Mouse (Mus musculus): Measurements from ENCODE around the gene Atp5s. TPM values are rescaled to one million over a fixed set of nuclear protein-coding genes. Genes with fewer than 3 reads are reported as not detected.
A peak's percentile ranks its signal among the peaks of the same experiment; 100 is the strongest.

Gene Atp5s
- polyA plus RNA-seq, 1 experiment from 2014 or later = 18.0 TPM

DNA sequence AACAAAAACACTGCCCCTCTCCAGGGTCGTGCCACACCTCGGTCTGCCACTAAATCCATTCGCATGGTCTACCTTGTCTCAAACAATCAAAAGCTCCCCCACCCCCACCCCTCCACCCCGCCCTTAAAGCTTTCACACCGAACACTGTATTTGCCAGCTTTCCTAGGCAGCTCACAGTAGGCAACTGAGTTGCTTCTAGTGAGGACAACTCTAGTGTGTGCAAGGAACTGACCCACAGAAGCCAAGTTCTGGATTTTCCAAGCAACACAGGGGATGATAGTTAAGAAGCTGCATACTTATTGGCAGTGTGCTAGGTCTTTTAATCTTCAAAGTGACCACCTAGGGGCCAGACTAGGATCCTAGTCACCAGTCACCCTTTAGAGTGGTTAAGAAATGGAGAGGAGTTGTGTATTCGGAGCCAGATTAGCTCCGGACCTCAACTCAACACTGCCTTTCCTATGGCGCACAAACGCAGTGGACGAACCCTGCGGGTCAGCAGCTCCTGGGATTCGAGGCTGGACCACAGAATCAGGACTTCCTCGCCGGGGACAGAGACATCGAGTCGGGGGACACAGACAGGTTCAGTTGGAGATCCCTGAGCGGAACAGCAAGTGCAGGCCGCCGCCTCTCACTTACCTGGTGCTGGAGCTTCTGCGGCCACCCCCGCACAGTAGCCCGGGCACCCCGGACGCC, 586 bp upstream of the Atp5s start:
- Histone ChIP-seq H3K4me3 (ENCODE audit: low read depth, low read length) (peak overlapping the region; percentile 70), H3K4me2 (peak overlapping the region; percentile 95), H3K9me3 (ENCODE audit: control insufficient read depth, low read length) (peaks cover 8% of the 10 kb centered on the region; the same call in 1 of the 2 replicates), H3K36me3 (ENCODE audit: control insufficient read depth, insufficient read depth, low read length) (peaks cover 11% of the 10 kb centered on the region; the same call in 1 of the 2 replicates), H3K27ac (ENCODE audit: low read depth, low read length) (no peak overlapping the region), H3K27me3 (ENCODE audit: control insufficient read depth, insufficient read depth, low read length) (no peaks in the 10 kb centered on the region), H3K4me1 (ENCODE audit: control insufficient read depth, insufficient read depth, low read length) (peaks cover 8% of the 10 kb centered on the region; the same call in 1 of the 2 replicates), H3K9ac (ENCODE audit: low read length) (peak overlapping the region; percentile 74)
- ATAC-seq (ENCODE audit: low FRiP score) (no peak; the same call in 1 of the 2 replicates), DNase-seq (ENCODE audit: low spot score, missing footprints) (peak; percentile 96)
- 5% methylated on average over 24 of the region's 24 CpGs for WGBS

GRCm38 (mm10) chr12:69729246-69729645, 4.5 kb downstream of the Atp5s start:
- no peak for DNase-seq (ENCODE audit: low spot score, missing footprints)
- Histone ChIP-seq H3K27ac (ENCODE audit: low read depth, low read length) (no peak overlapping the region), H3K4me3 (ENCODE audit: low read depth, low read length) (no peak overlapping the region), H3K9me3 (ENCODE audit: control insufficient read depth, low read length) (no peaks in the 10 kb centered on the region), H3K36me3 (ENCODE audit: control insufficient read depth, insufficient read depth, low read length) (no peaks in the 10 kb centered on the region), H3K9ac (ENCODE audit: low read length) (no peak overlapping the region), H3K4me2 (no peak overlapping the region), H3K27me3 (ENCODE audit: control insufficient read depth, insufficient read depth, low read length) (no peaks in the 10 kb centered on the region), H3K4me1 (ENCODE audit: control insufficient read depth, insufficient read depth, low read length) (peaks cover 5% of the 10 kb centered on the region; the same call in 1 of the 2 replicates)
- WGBS = 83% methylated on average over 1 of the region's 1 CpGs
- no peak for ATAC-seq (ENCODE audit: low FRiP score)

DNA sequence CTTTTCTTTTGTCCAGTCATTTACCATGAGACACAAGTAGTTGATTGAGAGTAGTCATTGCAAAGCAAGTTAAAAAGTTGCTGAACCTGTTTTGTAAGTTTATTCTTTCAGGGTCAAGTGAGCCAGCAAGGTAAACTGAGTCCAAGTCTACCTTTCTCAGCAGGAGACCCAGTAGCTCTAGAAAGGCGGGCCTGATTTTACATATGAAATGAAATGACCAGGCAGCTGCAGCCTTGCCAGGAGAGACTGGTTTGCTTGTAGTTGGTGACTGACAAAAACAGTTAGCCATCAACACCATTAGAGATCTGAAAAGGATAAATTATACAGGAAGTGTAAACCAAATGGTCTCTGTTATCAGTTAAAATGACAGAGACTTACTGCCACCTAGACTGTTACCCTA, 5.6 kb downstream of the Atp5s start:
- Histone ChIP-seq H3K9me3 (ENCODE audit: control insufficient read depth, low read length) (no peaks in the 10 kb centered on the region), H3K4me1 (ENCODE audit: control insufficient read depth, insufficient read depth, low read length) (peaks cover 3% of the 10 kb centered on the region; the same call in 1 of the 2 replicates), H3K27me3 (ENCODE audit: control insufficient read depth, insufficient read depth, low read length) (no peaks in the 10 kb centered on the region), H3K4me2 (no peak overlapping the region), H3K36me3 (ENCODE audit: control insufficient read depth, insufficient read depth, low read length) (no peaks in the 10 kb centered on the region), H3K4me3 (ENCODE audit: low read depth, low read length) (no peak overlapping the region), H3K9ac (ENCODE audit: low read length) (no peak overlapping the region), H3K27ac (ENCODE audit: low read depth, low read length) (no peak overlapping the region)
- DNase-seq (ENCODE audit: low spot score, missing footprints) (no peak), ATAC-seq (ENCODE audit: low FRiP score) (no peak)
- 79% methylated on average over 1 of the region's 1 CpGs for WGBS

- no peak for ATAC-seq (ENCODE audit: low FRiP score)
Measured at GRCm38 (mm10) chr12:69732221-69732620, 7.5 kb downstream of the Atp5s start.

DNA sequence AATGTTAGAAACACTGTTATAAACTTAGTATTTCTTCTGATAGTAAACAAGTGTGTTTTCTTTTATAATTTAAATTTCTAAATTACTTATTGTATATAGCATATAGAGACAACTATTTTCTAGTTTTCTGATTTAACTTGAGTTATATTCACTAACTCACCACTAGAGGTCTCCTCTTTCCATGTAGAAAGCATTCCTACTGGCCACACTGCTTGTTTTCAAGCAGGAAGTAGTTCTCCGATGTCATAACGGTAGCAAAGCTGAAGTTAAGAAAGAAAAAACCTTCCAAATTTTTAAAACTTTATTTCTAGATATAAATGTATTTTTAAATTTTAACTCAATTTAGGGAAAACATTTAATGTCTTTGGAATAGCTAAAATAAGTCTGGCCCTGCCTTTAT, 8.8 kb downstream of the Atp5s start:
- 21% methylated on average over 2 of the region's 2 CpGs for WGBS

More at GRCm38 (mm10) chr12:69732221-69732620, 7.5 kb downstream of the Atp5s start:
- no peak overlapping the region for H3K27ac ChIP-seq (ENCODE audit: low read depth, low read length)
- no peaks in the 10 kb centered on the region for H3K9me3 ChIP-seq (ENCODE audit: control insufficient read depth, low read length)
- DNase-seq (ENCODE audit: low spot score, missing footprints) = no peak
- H3K36me3 ChIP-seq (ENCODE audit: control insufficient read depth, insufficient read depth, low read length) = no peaks in the 10 kb centered on the region
- H3K4me1 ChIP-seq (ENCODE audit: control insufficient read depth, insufficient read depth, low read length) = no peaks in the 10 kb centered on the region
- no peak overlapping the region for H3K4me3 ChIP-seq (ENCODE audit: low read depth, low read length)
- no peak overlapping the region for H3K4me2 ChIP-seq
- 42% methylated on average over 5 of the region's 5 CpGs for WGBS
- no peaks in the 10 kb centered on the region for H3K27me3 ChIP-seq (ENCODE audit: control insufficient read depth, insufficient read depth, low read length)
- no peak overlapping the region for H3K9ac ChIP-seq (ENCODE audit: low read length)

GRCm38 (mm10) chr12:69733923-69734322, 9.2 kb downstream of the Atp5s start:
- Histone ChIP-seq H3K4me3 (ENCODE audit: low read depth, low read length) (no peak overlapping the region), H3K4me1 (ENCODE audit: control insufficient read depth, insufficient read depth, low read length) (no peaks in the 10 kb centered on the region), H3K36me3 (ENCODE audit: control insufficient read depth, insufficient read depth, low read length) (no peaks in the 10 kb centered on the region), H3K27ac (ENCODE audit: low read depth, low read length) (no peak overlapping the region), H3K9ac (ENCODE audit: low read length) (no peak overlapping the region), H3K27me3 (ENCODE audit: control insufficient read depth, insufficient read depth, low read length) (no peaks in the 10 kb centered on the region), H3K4me2 (no peak overlapping the region), H3K9me3 (ENCODE audit: control insufficient read depth, low read length) (no peaks in the 10 kb centered on the region)
- DNase-seq (ENCODE audit: low spot score, missing footprints) (no peak), ATAC-seq (ENCODE audit: low FRiP score) (no peak)
- 85% methylated on average over 3 of the region's 3 CpGs for WGBS

More for the DNA sequence above, 8.8 kb downstream of the Atp5s start:
- no peak for DNase-seq (ENCODE audit: low spot score, missing footprints)
- Histone ChIP-seq H3K4me1 (ENCODE audit: control insufficient read depth, insufficient read depth, low read length) (no peaks in the 10 kb centered on the region), H3K9ac (ENCODE audit: low read length) (no peak overlapping the region), H3K4me3 (ENCODE audit: low read depth, low read length) (no peak overlapping the region), H3K27me3 (ENCODE audit: control insufficient read depth, insufficient read depth, low read length) (no peaks in the 10 kb centered on the region), H3K4me2 (no peak overlapping the region), H3K36me3 (ENCODE audit: control insufficient read depth, insufficient read depth, low read length) (no peaks in the 10 kb centered on the region), H3K9me3 (ENCODE audit: control insufficient read depth, low read length) (no peaks in the 10 kb centered on the region), H3K27ac (ENCODE audit: low read depth, low read length) (no peak overlapping the region)
- peak; percentile 46; the same call in 1 of the 2 replicates for ATAC-seq (ENCODE audit: low FRiP score)

DNA sequence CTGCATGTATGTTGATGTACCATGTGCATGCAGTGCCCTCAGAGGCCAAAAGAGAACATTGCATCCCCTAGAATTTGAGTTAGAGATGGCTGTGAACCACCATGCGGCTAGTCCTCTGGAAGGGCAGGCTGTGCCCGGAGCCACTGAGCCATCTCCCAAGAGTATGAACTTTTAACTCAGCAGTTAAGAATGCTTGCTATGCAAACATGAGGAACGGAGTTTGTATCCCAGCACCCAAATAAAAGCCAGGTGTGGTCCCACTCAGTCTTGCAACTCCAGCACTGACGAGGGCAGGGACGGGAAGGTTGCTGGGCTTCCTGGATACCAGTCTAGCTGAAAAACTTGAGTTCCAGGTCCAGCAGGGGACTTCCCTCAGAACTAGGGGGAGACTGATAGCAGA, 17.2 kb downstream of the Atp5s start:
- no peak overlapping the region for H3K4me3 ChIP-seq (ENCODE audit: low read depth, low read length)
- DNase-seq (ENCODE audit: low spot score, missing footprints) (no peak), ATAC-seq (ENCODE audit: low FRiP score) (no peak)
- H3K9ac ChIP-seq (ENCODE audit: low read length) = no peak overlapping the region
- no peak overlapping the region for H3K4me2 ChIP-seq
- no peaks in the 10 kb centered on the region for H3K4me1 ChIP-seq (ENCODE audit: control insufficient read depth, insufficient read depth, low read length)
- no peak overlapping the region for H3K27ac ChIP-seq (ENCODE audit: low read depth, low read length)
- H3K27me3 ChIP-seq (ENCODE audit: control insufficient read depth, insufficient read depth, low read length) = no peaks in the 10 kb centered on the region
- no peaks in the 10 kb centered on the region for H3K9me3 ChIP-seq (ENCODE audit: control insufficient read depth, low read length)
- H3K36me3 ChIP-seq (ENCODE audit: control insufficient read depth, insufficient read depth, low read length) = no peaks in the 10 kb centered on the region
- WGBS = 85% methylated on average over 5 of the region's 5 CpGs

DNA sequence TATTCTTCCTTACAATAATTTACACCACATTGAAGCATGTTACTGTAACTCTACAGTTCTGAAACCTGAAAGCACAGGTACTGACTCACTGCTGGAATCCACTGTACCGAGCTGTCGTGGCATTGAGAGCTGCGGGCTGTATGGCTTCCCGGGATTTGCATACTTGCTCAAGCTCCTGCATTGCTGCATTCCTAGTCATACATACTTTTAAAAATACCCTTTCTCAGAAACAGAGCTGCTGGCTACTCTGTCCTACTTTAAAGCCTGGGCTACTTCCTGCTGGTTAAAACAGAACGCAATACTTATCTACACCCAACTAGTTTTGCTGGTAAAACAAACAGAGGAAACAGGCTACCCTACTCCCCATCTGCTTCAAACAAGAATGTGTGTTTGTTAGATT, 19.4 kb downstream of the Atp5s start:
- Histone ChIP-seq H3K27me3 (ENCODE audit: control insufficient read depth, insufficient read depth, low read length) (no peaks in the 10 kb centered on the region), H3K4me2 (no peak overlapping the region), H3K4me1 (ENCODE audit: control insufficient read depth, insufficient read depth, low read length) (no peaks in the 10 kb centered on the region), H3K9ac (ENCODE audit: low read length) (no peak overlapping the region), H3K9me3 (ENCODE audit: control insufficient read depth, low read length) (no peaks in the 10 kb centered on the region), H3K27ac (ENCODE audit: low read depth, low read length) (no peak overlapping the region), H3K36me3 (ENCODE audit: control insufficient read depth, insufficient read depth, low read length) (no peaks in the 10 kb centered on the region), H3K4me3 (ENCODE audit: low read depth, low read length) (no peak overlapping the region)
- WGBS = 87% methylated on average over 5 of the region's 5 CpGs
- DNase-seq (ENCODE audit: low spot score, missing footprints) (no peak), ATAC-seq (ENCODE audit: low FRiP score) (no peak)

GRCm38 (mm10) chr12:69751864-69752341, 27.2 kb downstream of the Atp5s start:
- no peak overlapping the region for H3K27ac ChIP-seq (ENCODE audit: low read depth, low read length)
- H3K9ac ChIP-seq (ENCODE audit: low read length) = no peak overlapping the region
- H3K4me1 ChIP-seq (ENCODE audit: control insufficient read depth, insufficient read depth, low read length) = no peaks in the 10 kb centered on the region
- no peak overlapping the region for H3K4me2 ChIP-seq
- no peaks in the 10 kb centered on the region for H3K36me3 ChIP-seq (ENCODE audit: control insufficient read depth, insufficient read depth, low read length)
- no peaks in the 10 kb centered on the region for H3K9me3 ChIP-seq (ENCODE audit: control insufficient read depth, low read length)
- no peaks in the 10 kb centered on the region for H3K27me3 ChIP-seq (ENCODE audit: control insufficient read depth, insufficient read depth, low read length)
- ATAC-seq (ENCODE audit: low FRiP score) (no peak), DNase-seq (ENCODE audit: low spot score, missing footprints) (no peak)
- WGBS = 47% methylated on average over 10 of the region's 10 CpGs
- H3K4me3 ChIP-seq (ENCODE audit: low read depth, low read length) = no peak overlapping the region

All from midbrain, embryonic 11.5 days (tissue).